Mouse (Mus musculus) spleen, embryonic (tissue): ENCODE data around the gene Negr1.

Source experiments
- CTCF ChIA-PET: fragments of 350-600 bp; sonication (Branson Sonifier 250); formaldehyde crosslinking; loops from one replicate; lab custom pipeline; 2022; lab: Charles Lee

Negr1 gene

DNA sequence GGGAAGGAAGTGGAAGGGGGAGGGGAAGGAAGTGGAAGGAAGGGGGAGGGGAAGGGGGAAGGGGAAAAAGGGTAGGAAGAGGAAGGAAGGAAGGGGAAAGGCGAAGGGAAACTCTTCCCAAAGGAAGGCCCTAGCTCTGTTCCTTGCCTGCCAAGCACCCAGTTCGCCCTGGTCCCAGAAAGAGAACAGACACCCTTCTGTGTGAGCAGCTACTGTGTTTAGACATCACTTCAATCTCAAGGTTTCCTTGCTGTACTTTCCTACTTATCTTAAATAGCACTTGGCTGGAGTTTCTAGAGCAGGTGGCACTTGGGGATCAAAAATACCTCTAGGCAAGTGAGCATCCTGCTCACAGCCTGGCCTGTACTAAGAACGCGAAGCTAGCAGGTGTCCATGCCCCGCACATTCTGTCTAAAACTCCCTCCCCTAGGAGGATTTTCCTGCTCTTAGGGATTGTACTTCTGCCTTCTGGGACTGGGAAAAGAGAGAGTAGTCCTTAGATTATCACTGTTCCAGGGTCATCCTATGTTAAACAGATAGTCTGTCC is 128.5 kb downstream of the Negr1 start:
- CTCF ChIA-PET: no interaction called here

DNA sequence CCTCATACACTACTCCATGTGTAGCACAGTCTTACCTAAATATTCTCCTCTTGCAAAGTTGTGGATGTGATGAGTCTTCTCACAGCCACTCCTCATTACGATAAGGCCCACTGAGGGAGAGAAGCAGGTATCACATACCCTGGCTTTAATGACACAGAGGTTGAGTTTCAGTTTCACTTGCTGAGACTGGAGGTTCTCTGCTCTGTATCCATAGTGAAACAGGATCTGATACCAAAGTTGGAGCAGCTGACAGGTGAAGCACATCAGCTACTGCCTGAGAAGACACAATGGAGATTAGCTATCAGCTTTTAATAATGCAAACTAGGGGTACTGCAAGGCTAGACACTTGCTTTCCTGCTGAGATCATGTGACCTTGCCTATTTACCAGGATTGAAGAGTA is 137.1 kb downstream of the Negr1 start:
- CTCF ChIA-PET: no interaction called here

DNA sequence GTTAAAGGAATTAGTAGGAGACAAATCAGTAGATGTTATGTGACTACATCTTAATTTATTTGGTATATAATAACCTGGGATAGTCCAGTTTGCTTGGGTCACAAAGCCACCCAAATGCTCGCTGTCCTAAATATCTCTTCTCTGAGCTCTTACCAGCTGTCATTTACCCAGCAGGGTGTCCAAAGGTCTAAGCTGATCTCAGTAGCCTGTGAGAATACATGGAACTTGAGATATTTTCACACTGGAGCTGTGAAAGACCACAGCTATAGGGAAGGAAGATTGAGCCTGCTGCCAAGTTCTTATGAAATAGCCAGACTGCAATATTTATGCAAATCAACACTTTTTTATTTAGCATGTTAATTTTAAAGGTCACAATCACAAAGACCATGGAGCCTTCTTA is 141.6 kb downstream of the Negr1 start:
- CTCF ChIA-PET: no interaction called here

DNA sequence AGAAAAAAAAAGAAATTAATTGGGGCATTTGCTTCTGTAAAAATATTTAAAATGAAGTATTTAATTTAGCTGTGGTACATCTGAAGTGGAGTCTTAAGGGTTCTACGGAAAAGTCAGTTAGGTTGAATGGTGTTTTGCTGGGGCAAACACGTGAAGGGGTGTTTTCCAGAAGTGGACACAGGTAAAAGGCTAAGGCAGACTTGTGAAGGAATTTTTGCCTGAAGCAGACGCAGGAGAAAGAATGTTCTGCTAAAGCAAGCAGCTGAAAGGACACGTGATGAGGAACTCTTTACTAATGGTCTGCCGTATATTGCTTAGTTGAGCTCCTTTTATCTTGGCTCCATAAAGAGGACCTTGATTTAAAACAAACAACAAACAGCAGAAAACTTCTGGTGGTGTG is 148.6 kb downstream of the Negr1 start:
- CTCF ChIA-PET: no interaction called here

DNA sequence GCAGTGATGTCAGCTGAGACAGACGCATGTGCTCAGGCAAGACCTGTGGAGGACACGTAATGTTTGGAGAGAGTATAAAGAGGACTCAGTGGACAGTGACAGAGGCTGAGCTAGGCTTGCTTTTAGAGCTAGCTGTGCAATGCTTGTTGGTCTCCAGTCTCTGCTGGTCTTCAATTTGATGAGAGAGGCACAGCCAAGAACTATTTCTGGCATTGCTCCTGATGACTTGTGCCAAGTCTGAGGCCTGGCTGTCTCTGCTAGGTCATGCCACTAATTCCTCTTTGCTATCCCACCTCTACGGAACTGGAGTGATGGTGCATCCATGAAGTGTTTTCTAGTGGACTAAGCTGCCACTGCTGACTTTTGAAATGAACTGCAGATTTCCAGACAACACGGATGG is 149.1 kb downstream of the Negr1 start:
- CTCF ChIA-PET: no interaction called here

DNA sequence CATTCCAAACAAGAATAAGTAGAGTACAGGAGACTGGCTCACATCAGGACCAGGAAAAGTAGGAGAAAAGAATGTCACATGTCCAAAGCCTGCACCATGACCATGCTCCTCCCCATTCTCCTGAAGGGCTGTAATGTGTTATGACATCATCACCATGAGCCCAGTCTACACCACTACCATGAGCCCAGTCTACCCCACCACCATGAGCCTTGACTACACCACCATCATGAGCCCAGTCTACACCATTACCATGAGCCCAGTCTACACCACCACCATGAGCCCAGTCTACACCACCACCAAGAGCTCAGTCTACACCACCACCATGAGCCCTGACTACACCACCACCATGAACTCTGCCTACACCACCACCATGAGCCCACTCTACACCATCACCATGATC is 174.7 kb downstream of the Negr1 start:
- CTCF ChIA-PET: interaction anchor here (0.6 kb wide), 1 partner anchor 45 kb away, joined by 3 read pairs; no protein-coding TSS in a partner anchor

DNA sequence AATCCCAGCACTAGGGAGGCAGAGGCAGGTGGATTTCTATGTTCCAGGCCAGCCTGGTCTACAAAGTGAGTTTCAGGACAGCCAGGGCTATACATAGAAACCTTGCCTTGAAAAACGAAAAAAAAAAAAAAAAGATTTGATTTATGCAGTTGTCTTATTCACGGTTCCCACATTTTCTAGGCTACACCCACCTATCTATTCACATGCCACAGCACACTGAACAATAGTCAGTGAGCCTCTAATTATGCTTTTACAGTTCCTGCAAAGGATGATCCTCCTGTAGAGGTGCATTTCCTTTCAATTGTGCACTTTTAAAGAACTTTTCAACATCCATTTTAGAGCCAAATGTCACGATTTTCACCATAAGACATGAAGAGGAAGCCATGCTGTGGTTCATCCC is 177.9 kb downstream of the Negr1 start:
- CTCF ChIA-PET: no interaction called here

DNA sequence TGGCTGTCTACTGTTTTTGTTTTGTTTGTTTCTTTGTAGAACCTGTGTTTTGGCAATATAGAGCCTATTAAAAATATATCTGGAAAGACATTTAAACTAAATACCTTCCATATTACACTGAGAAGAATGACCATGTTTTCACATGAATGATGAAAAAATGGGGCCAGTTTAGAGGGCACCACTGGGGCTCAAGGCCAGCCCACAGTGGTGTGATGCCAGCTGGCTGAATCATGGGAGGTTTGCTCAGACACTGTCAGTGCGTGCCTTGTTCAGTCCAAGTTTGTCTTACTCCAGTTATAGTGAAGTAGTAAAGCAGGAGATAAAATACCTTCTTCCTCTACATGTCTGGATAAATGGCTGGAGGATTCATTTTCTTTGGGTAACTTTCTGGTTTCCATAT is 181.7 kb downstream of the Negr1 start:
- CTCF ChIA-PET: no interaction called here

DNA sequence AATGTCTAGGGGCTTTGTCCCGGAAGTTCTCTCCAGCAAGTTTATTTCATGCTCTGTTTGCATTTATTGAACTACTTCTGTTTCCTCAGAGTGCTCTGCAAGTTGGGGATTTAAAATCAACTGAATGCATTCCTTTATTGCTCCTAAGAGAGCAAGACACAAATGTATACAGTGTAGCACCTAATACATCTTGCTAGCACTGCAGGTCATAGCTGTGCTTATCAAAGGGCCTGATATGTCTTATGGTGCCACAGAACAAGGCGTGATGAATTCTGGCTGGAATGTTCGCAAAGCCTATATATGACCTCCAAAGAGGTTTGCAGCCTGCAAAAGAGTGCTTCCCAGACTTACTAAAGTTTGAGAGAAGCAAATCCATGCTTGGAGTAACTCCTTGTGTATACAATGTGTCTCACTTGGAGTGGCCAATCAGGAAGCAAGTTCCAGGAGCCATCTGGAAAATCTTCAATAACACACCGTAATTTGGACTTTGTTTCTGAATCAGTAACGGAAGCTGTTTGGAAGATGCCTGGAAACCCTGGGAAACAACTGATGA is 183.7 kb downstream of the Negr1 start:
- CTCF ChIA-PET: interaction anchor here (0.6 kb wide), 1 partner anchor 1213 kb away, joined by 3 read pairs; no protein-coding TSS in a partner anchor

DNA sequence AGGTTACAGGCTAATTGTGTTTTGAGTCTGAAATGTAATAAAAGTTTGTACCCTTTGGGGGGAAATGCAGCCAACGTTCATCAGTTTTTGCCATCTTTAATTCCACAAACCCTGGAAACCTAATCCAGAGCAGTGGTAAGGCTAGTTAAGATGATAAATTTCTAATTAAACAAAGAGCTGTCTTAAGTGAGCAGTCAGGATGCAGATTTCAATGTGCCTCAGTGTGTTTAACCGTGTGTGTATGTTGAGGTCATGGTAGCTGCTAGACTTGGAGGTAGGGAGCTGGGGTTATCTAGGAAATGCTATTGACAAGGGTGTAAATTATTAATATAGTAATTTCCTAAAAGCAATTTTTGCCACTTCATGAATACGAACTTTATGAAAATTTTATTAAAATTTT is 185.9 kb downstream of the Negr1 start:
- CTCF ChIA-PET: no interaction called here

DNA sequence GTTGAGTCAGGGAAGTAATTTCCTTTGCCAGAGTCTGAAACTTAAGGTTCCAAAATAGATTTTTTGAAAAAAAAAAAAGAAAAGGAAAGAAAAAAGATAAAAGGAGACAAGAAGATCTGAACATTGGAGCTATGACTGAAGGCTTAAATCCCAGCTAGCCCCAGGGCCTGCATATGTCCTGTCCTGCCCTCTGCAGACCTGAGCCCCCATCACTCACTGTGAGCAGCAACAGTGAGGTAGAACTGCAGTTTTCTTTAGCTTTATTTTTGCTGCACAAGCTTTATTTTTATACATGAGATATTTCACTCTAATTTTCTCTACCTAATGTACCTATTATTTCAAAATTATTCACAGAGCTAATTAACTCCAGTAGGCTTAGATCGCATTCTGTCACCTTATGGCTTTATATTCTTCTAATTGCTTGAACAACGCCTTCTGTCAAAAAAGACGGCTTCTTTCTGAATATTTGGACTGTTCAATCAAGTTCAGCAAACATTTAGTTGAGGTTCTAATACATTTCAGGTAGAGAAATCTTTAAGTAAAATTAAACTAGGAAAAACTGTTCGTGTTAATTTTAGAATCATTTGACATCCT is 192.3 kb downstream of the Negr1 start:
- CTCF ChIA-PET: no interaction called here

DNA sequence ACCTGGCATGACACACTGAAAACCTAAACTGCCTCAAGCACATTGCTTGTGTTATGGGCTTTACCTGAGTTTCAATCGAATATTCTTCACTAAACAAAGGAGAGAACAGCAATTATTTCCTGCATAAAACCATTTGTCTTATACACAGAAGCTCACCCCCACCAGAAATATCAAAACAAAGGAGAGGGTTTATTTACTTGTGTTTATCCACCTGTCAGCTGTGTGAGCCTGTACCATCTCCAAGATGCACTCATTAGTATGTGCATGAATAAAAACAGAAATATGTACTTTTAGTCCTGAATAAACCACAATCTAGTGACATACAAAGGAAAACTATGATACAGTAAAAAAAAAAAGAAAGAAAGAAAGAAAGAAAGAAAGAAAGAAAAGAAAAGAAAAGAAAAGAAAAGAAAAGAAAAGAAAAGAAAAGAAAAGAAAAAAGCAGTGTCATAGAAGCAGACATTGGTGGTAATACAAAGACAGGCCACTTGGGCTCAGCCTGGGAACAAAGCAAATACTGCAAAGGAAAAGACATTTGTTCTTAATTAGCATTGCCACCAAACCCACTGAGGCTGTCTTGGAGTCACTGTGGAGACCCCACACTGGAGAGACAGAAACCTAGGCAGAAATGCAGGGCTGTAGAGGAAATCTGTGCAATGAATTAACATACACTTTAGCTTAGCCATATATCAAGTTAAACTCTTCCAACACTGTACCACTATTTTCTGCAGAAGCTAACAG is 193.4 kb downstream of the Negr1 start:
- CTCF ChIA-PET: no interaction called here

DNA sequence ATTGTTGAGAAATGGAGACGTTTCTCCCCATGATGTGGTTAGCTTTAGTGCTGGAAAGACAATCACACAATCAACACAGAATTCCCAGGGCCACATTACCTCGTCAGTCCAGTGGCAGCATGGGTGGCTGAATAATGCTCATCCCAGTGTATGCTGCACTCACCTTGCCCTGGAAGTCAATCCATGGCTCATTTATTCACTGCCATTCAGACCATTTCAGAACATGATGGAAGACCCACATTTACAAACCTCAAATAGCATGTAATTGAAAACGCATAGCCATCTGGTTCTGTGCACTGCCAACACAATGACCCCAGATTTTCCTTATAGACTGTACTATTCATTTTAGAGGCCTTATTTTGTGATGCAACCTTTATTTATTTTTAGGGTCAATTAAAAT is 203.4 kb downstream of the Negr1 start:
- CTCF ChIA-PET: no interaction called here

DNA sequence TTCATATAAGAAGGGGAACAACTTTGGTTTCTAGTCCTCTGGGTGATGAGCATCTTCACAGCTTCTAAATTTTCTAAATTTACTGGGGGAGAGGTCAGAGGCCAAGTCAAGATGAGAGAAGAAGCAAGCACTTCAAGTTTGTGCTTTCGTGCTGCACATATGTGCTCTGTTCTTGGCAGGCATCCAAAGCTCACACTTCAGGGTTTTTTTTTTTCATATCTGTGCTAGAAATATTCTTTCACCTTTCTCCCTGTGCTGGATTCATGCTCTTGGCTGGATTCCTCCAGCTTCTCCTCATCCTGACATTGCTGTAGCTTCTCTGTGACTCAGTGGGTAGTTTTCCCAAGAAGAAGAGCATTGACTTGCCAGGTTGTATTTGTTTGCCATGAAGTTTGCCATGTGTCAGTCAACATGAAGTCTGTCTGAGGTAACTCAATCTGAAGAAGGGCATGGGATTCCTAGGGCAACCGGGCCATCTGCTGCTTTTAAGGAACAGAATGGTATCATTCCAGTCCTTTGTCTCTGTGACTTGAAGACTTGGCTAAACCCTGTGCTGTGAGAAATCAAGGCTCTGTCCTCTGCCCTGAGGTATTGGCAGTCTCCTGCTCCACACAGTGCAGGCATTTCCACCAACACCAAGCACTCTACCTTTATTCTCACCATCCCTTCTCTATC is 204.7 kb downstream of the Negr1 start:
- CTCF ChIA-PET: no interaction called here

DNA sequence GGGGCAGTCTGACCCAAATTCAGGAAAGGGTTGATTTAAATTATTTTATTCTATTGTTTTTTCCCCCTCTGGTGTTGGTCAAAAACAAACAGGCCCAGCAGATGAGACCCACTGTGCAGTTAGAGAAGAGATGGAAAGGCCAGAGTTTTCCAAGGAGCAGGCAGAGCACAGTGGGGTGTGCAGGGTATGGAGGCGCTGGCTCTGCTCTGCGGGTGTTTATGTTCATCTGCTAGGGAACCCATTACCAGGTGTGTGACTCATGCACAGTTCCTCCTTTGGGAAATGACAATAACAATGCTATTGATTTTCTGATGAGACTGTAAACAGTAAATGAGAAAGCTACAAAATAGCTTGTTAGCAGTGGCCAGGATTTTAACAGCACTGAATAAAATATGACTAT is 210.0 kb downstream of the Negr1 start:
- CTCF ChIA-PET: no interaction called here

DNA sequence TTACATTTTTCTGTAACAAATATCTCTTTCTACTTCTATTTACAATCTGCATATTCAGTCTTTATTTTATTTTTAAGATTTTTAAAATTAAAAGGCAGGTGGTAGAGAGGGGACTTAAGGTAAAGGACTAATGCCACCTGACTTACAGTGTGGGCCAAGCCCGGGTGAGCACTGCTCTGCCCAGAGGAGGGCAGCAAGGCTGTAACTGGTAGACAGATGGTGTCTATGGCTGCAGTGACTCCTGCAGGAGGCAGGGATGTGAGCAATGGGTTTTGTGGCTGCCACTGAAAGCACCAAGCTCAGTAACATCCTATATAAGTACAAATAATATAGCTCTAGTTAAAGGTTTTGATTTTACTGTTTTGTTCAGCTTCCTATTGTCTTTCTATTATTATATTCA is 210.5 kb downstream of the Negr1 start:
- CTCF ChIA-PET: no interaction called here

DNA sequence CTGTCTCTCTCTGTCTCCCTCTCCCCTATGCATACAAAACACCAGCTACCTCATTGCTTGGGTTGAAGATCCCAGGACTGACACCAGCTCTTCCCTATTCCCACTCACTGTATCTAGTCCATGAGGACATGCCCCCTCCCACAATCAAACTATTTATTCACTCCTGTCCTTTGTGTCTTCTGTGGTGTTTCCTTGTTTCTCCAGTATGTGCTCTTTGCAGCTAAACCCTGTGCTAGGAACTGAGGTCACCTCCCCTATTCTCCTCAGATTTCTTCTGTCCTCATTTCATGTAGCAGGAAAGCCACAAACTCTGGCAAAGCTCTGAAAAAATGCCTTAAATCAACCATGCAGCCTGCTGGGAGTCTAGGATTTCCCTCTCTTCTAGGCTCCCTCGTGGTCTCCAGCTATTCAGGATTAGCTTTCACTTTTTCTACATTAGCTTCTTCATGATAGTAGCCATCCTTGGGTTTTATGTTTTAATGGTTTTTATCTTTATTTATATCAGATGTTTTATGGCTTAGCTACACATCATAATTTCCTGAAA is 222.8 kb downstream of the Negr1 start:
- CTCF ChIA-PET: no interaction called here

DNA sequence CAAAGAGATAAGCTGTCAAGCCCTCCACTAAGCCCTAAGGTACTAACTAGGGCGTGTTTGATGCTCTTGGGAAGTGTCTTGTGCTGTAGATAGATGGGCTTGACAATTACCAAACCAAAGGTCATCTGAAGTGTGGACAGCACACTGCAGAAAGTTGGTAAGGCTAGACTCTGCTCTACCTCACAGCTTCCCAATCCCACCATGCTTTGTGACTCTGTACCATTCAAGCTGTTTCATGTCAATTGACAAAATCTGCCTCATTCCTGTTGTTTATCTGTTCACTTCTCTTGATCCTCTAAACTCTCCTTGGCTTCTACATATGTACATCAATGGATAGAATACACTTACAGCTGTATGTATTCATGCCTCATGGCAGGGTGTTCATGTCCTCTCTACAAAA is 224.8 kb downstream of the Negr1 start:
- CTCF ChIA-PET: no interaction called here

DNA sequence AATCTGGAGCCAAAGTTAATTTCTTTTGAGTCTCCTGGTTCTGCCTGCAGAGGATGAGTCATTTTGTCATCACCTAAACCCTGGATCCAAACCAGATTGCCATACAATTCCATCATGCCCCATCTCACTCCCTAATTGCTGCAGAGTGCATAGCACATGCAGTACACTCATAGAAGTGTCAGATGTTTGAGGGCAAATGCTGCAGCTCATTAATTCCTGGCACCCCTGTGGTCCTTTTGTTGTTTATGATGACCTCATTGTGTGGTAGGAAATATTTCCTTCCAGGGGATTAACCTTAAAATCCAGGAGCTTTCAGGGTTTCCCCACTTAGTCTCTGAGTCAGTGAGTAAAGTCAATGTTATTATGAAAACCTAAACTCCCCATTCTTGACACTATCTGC is 229.6 kb downstream of the Negr1 start:
- CTCF ChIA-PET: no interaction called here

DNA sequence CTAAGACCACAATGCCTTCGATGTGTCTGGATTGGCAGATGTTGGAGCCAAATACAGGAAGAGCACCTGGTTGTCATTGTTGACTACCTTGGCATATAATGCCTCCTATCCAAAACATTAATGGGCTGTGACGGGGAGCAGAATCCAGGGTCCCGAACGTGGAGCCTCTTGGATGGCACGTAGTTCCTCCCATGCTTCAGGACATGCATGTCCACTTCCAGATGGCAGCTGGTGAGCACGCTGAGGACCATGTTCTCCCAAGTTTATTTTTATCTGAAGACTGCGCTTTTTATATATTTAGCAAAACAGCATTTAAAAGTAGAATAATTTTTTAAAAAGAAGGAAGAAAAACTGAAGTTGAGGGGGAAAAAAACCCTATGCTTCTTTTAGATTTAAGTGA is 231.1 kb downstream of the Negr1 start:
- CTCF ChIA-PET: no interaction called here

DNA sequence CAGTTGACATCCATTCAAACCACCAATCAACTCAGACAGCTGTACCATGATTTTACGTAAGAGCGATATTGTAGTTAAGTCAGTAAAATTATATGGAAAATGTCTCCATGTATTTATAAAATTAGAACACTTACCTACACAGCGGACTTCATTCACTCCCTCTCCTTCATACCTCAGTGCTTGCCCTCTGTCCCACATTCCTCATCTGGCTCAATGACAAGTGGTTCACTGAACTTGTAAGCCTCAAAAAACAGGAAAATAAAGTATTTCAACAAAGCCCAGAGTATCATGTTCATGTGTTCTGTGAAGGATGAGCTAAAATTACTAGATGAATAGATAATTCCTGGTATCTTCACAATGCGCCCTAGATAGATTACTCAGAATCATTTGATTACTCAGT is 232.5 kb downstream of the Negr1 start:
- CTCF ChIA-PET: no interaction called here

DNA sequence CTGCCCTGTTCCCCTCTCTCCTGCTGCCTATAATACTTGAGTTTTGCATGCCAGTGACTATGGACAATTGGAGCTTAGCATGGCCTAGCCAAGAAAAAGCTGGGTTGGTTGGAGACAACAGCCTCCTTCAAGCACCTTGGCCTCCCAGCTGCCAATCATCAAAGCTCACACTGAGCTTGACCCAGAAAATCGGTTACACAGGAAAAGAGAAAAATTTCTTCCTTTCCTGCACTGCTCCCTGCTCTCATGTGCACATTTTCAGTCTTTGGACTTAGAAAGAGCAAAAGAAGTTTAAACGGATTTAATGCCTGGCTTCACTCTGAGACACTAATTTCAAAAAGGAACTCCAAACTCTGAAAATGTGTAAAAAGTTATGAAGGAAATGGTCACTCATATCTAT is 233.0 kb downstream of the Negr1 start:
- CTCF ChIA-PET: no interaction called here
